Mouse (Mus musculus) frontal cortex, postnatal 14 days (tissue): ENCODE results near the gene Ankrd33.
A peak's percentile ranks its signal among the peaks of the same experiment; 100 is the strongest.
"Not testable (repeated sequence)": the region's sequence is repeated elsewhere in the genome, so short reads cannot be mapped to it uniquely, and the experiment has no call there.

ENCODE experiments used
- DNase-seq, 2 experiments: peaks; one replicate each; pipeline ENCODE4 v3.0.0; 2022; ENCODE audit warnings: low spot score in 2 of 2

The Ankrd33 gene

GRCm38 (mm10) chr15:101086451-101086850 is 29.1 kb upstream of the Ankrd33 start:
- no peak for DNase-seq

- no peak for DNase-seq
Measured at GRCm38 (mm10) chr15:101086956-101087355, 28.6 kb upstream of the Ankrd33 start.

DNA sequence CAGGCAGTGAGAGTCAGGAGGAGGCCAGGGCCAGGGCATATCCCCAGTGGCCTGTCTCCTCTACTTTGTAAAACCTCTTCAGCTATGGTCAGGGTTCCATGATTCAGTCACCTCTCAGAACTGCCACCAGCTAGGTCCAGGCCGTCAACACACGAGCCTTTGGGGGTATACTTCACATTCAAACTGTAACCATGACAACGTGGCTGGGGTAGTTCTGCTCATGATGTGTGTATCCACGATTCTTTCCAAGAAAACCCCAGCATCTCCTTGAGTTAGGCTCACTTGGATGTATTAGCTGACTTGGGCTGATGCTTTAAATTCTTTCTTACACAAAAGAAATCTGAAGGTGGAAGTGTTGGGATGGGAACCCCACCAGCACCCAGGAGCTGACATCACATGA is 27.3 kb upstream of the Ankrd33 start:
- no peak for DNase-seq

GRCm38 (mm10) chr15:101091551-101091950 is 24.0 kb upstream of the Ankrd33 start:
- no peak for DNase-seq

- no peak for DNase-seq
Measured at GRCm38 (mm10) chr15:101092121-101092828, 23.3 kb upstream of the Ankrd33 start.

- DNase-seq, result peak in 1 of 2 experiments; percentile 36
Measured at GRCm38 (mm10) chr15:101092829-101093648, 22.5 kb upstream of the Ankrd33 start.

GRCm38 (mm10) chr15:101093988-101094387 is 21.6 kb upstream of the Ankrd33 start:
- DNase-seq, result no peak

GRCm38 (mm10) chr15:101094979-101095378 is 20.6 kb upstream of the Ankrd33 start:
- DNase-seq, result no peak

- no peak for DNase-seq
Measured at GRCm38 (mm10) chr15:101095392-101095791, 20.2 kb upstream of the Ankrd33 start.

- DNase-seq, result no peak
Measured at GRCm38 (mm10) chr15:101097985-101098651, 17.4 kb upstream of the Ankrd33 start.

DNA sequence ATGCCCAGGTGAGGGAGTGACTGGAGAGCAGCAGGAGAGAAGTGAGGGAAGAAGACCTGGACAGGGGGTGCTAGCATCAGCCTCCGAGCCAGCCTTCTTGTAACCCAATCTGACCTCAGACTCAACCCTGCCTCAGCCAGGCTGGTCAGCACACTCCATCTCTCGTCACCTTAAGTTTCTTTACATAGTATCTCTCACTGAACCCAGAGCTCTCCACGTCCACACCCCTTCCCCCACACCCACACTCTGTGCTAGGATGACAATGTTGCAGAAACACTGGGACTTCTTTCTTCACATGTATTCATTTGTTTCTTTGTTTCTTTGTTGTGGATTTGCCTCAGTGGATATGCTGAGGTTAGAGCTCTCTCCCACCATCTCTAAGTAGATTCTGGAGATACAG is 14.6 kb upstream of the Ankrd33 start:
- no peak for DNase-seq

GRCm38 (mm10) chr15:101103605-101104304 is 11.8 kb upstream of the Ankrd33 start:
- no peak for DNase-seq

- peak in 1 of 2 experiments; percentile 66 for DNase-seq
Measured at GRCm38 (mm10) chr15:101105496-101105994, 10.0 kb upstream of the Ankrd33 start.

DNA sequence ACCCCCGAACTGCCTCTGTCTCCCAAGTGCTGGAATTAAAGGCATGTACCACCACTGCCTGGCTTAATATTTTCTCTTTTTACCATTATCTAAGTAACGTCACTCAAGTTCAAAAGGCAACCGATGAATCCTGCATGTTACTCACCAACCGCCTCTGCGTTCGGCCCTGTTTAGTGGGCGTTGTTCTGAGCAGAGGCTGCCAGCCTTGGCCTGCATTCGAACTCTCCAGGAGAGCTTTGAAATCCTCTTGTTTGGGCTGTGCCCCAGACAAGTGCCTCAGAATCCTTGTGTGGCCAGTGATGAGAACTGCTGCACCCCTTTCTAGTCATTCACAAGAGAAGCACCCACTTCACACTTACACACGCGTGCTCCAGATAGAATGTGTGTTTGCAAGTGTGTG is 9.5 kb upstream of the Ankrd33 start:
- no peak for DNase-seq

GRCm38 (mm10) chr15:101107906-101108671 is 7.5 kb upstream of the Ankrd33 start:
- no peak for DNase-seq

- DNase-seq, result no peak
Measured at GRCm38 (mm10) chr15:101113176-101113575, 2.4 kb upstream of the Ankrd33 start.

DNA sequence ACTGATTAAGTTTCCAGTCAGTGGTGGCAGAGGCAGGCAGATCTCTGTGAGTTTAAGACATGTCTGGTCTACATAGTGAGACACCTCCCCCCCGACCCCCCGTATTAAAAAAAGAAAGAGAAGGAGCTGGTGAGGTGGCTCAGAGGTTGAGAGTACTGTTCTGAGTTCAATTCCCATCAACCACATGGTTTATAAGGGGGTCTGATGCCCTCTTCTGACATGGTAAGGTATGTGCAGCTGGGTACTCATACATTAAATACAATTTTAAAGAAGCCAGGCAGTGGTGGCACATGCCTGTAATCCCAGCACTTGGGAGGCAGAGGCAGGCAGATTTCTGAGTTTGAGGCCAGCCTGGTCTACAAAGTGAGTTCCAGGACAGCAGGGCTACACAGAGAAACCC is 1.8 kb upstream of the Ankrd33 start:
- DNase-seq, result not testable (repeated sequence)

- DNase-seq, result no peak
Measured at GRCm38 (mm10) chr15:101118399-101119125, 3.0 kb downstream of the Ankrd33 start.

DNA sequence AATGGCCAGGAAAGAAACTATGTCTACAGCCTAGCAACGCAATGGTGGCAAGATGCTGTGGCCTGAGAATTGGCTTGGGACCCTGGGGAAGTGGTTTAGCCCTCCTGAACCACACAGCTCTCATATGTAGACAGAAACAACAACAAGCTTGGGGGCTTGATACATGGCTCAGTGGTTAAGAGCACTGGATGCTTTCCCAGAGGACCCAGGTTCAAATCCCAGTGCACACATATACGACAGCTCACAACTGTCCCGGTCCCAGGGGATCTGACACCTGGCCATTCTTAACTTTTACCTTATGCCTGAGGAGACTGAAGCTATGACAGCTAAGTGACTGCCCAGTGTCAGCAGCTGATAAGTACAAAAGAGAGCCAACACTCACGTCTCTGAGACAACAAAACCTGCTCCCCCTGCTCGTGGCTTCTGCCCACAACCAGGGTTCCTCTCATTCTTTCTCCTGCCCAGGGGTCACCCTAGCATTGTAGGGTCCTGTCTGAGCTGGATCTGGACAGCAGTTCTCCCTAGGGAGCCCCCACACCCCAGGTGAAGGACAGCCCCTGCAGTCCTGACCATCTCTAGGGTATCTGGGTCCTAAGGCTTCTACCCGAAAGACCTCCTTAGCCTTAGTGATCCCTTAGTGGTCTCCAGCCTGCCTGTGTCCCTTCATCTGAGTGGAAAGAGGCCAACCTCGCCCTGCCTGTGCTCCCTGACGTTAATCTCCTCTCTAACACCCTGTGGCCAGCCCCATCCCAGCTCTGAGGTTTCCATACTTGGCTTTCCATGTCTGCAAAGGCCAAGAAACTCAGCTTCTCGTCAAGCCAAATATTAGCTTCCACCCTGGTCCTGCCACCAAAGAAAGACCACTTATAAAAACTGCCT is 6.1 kb downstream of the Ankrd33 start:
- no peak for DNase-seq
